ENCODE assay signal across 19 mouse cellular contexts in genomic region chr6:12038268-12038667, GRCm38 (mm10).
DNase-seq lines count a peak whose midpoint lies in the region.
"Had no signal": no experiment of that assay in that cellular context is flagged by ENCODE, and none has a peak within 500 bp of the region (broad histone marks: within the 10 kb centered on the region; RNA-seq: fewer than 3 reads in every experiment).

No protein-coding gene starts in this region.

- no peaks in the 10 kb centered on the region for H3K27me3 ChIP-seq in splenic B cell, adult 2 months (ENCODE audit: control insufficient read depth, insufficient read depth, low read length, poor library complexity, severe bottlenecking)
- H3K27me3 ChIP-seq: kidney, embryonic 15.5 days; limb, embryonic 13.5 days; liver, embryonic 15.5 days; midbrain, embryonic 15.5 days; neural tube, embryonic 13.5 days had no signal

- no peaks in the 10 kb centered on the region for H3K36me3 ChIP-seq in splenic B cell, adult 2 months (ENCODE audit: control insufficient read depth, insufficient read depth, low read length, poor library complexity, severe bottlenecking)
- H3K36me3 ChIP-seq: liver, embryonic 15.5 days; midbrain, embryonic 15.5 days; neural tube, embryonic 13.5 days had no signal

- DNase-seq in lung, postnatal 25 days (ENCODE audit: low spot score), result peak; percentile 18
- no peak for DNase-seq in lung, postnatal 4 days
- peak; percentile 73 to 84 for DNase-seq in CD8-positive naive resting alpha-beta T cell, adult 2 months (ENCODE audit: low read depth in 2 of 2, low spot score in 2 of 2)
- DNase-seq in induced T-regulatory cell, adult 2 months (ENCODE audit: low read depth), result peak; percentile 50
- DNase-seq in splenic B cell, adult 2 months (ENCODE audit: low read depth, low spot score), result peak; percentile 11
- no peak for DNase-seq in urinary bladder, postnatal 14 days (ENCODE audit: low spot score)
- DNase-seq in embryo, embryonic 9.5 days (ENCODE audit: extremely low spot score), result no peak
- DNase-seq in adrenal gland, postnatal 36 days, result no peak
- DNase-seq: adrenal gland, postnatal 14 days; cerebellum, adult 9-10 months; embryo, embryonic 11 days; gastrocnemius, postnatal 10 days; heart, postnatal 14 days; lung, postnatal 36 days had no signal

Comparison
In these comparisons a context has a peak if more than half of its experiments do, and no peak if none do; other contexts are left out.
1. DNase-seq: peak in lung, postnatal 25 days (single experiment), CD8-positive naive resting alpha-beta T cell, adult 2 months (2 of 2), induced T-regulatory cell, adult 2 months (single experiment) and splenic B cell, adult 2 months (single experiment); none in lung, postnatal 4 days (0 of 2), urinary bladder, postnatal 14 days (single experiment), embryo, embryonic 9.5 days (single experiment) and adrenal gland, postnatal 36 days (0 of 2).